Mouse (Mus musculus): ENCODE data around the gene Jakmip3.

The Jakmip3 gene

GRCm38 (mm10) chr7:138940612-138941461, at the start of gene Jakmip3:
Gene Jakmip3 (plus strand): TSS chr7:138940730.
- DNase-seq (ENCODE audit: low read depth) = no peak

- no peak for DNase-seq (ENCODE audit: low read depth)
These were observed 42.4 kb upstream of the Jakmip3 start for GRCm38 (mm10) chr7:138898122-138898521.

- no peak for DNase-seq (ENCODE audit: low read depth)
These were observed 41.8 kb upstream of the Jakmip3 start for GRCm38 (mm10) chr7:138898743-138899142.

- no peak for DNase-seq (ENCODE audit: low read depth)
These were observed 36.6 kb upstream of the Jakmip3 start for GRCm38 (mm10) chr7:138903886-138904435.

- DNase-seq (ENCODE audit: low read depth) = no peak
These were observed 34.1 kb upstream of the Jakmip3 start for GRCm38 (mm10) chr7:138906441-138906840.

GRCm38 (mm10) chr7:138907043-138907442, 33.5 kb upstream of the Jakmip3 start:
- DNase-seq (ENCODE audit: low read depth) = no peak

GRCm38 (mm10) chr7:138907976-138908375, 32.6 kb upstream of the Jakmip3 start:
- no peak for DNase-seq (ENCODE audit: low read depth)

GRCm38 (mm10) chr7:138908768-138909276, 31.7 kb upstream of the Jakmip3 start:
- DNase-seq (ENCODE audit: low read depth) = no peak

GRCm38 (mm10) chr7:138909277-138910192, 31.0 kb upstream of the Jakmip3 start, which contains the start of gene Bnip3:
Gene Bnip3 (minus strand): TSS chr7:138909519.
- DNase-seq (ENCODE audit: low read depth) = peak; percentile 90

- DNase-seq (ENCODE audit: low read depth) = no peak
These were observed 30.4 kb upstream of the Jakmip3 start for GRCm38 (mm10) chr7:138910193-138910562.

GRCm38 (mm10) chr7:138913616-138914015, 26.9 kb upstream of the Jakmip3 start:
- DNase-seq (ENCODE audit: low read depth) = no peak

GRCm38 (mm10) chr7:138919156-138919944, 21.2 kb upstream of the Jakmip3 start:
- peak; percentile 42 for DNase-seq (ENCODE audit: low read depth)

- DNase-seq (ENCODE audit: low read depth) = no peak
These were observed 18.9 kb upstream of the Jakmip3 start for GRCm38 (mm10) chr7:138921611-138922010.

GRCm38 (mm10) chr7:138923756-138924425, 16.6 kb upstream of the Jakmip3 start:
- DNase-seq (ENCODE audit: low read depth) = peak; percentile 27

- DNase-seq (ENCODE audit: low read depth) = no peak
These were observed 12.1 kb upstream of the Jakmip3 start for GRCm38 (mm10) chr7:138928456-138928855.

- no peak for DNase-seq (ENCODE audit: low read depth)
These were observed 6.0 kb upstream of the Jakmip3 start for GRCm38 (mm10) chr7:138934523-138934922.

GRCm38 (mm10) chr7:138938991-138939390, 1.5 kb upstream of the Jakmip3 start:
- no peak for DNase-seq (ENCODE audit: low read depth)

GRCm38 (mm10) chr7:138940256-138940611, 296 bp upstream of the Jakmip3 start:
- no peak for DNase-seq (ENCODE audit: low read depth)

- DNase-seq (ENCODE audit: low read depth) = no peak
These were observed 1.0 kb downstream of the Jakmip3 start for GRCm38 (mm10) chr7:138941571-138941970.

- DNase-seq (ENCODE audit: low read depth) = no peak
These were observed 1.8 kb downstream of the Jakmip3 start for GRCm38 (mm10) chr7:138942301-138942700.

- no peak for DNase-seq (ENCODE audit: low read depth)
These were observed 5.1 kb downstream of the Jakmip3 start for GRCm38 (mm10) chr7:138945668-138946067.

Data from naive thymus-derived CD4-positive, alpha-beta T cell, adult 2 months (primary cell).